Mouse (Mus musculus) neutrophil, adult 65 days (primary cell): ENCODE results near the gene Abca7. TPM values are rescaled to one million over a fixed set of nuclear protein-coding genes. Genes with fewer than 3 reads are reported as not detected.

Experiments
- total RNA-seq: library from RNA; stranded (reverse); gene quantifications from 2 replicates; pipeline ENCODE4 v1.2.4, GENCODE M21; 2023

Abca7 gene
- 105 and 153 TPM in 2 replicates for total RNA-seq

GRCm38 (mm10) chr10:79996272-79997033, at the start of gene Abca7:
Abca7 (plus strand) TSS chr10:79996494.

GRCm38 (mm10) chr10:79959847-79960601, 36.3 kb upstream of the Abca7 start, which contains the start of gene Wdr18:
Wdr18 (plus strand) TSS chr10:79960152.

GRCm38 (mm10) chr10:79970415-79971182, 25.7 kb upstream of the Abca7 start, which contains the start of gene Grin3b:
Grin3b (plus strand) TSS chr10:79970715.

GRCm38 (mm10) chr10:79984195-79984816, 12.0 kb upstream of the Abca7 start, which contains the start of gene Tmem259:
Tmem259 (minus strand) TSS chr10:79984330.

GRCm38 (mm10) chr10:79988506-79989271, 7.6 kb upstream of the Abca7 start, which contains the start of gene Cnn2:
Cnn2 (plus strand) TSS chr10:79988584.

GRCm38 (mm10) chr10:80016511-80016910, 20.2 kb downstream of the Abca7 start, which contains the start of gene Arhgap45:
Arhgap45 (plus strand) TSS chr10:80016653.

GRCm38 (mm10) chr10:80039559-80039979, 43.3 kb downstream of the Abca7 start, which contains the start of gene Polr2e:
Polr2e (minus strand) TSS chr10:80039795.

GRCm38 (mm10) chr10:80047041-80047565, 50.8 kb downstream of the Abca7 start, which contains the start of gene Gpx4:
Gpx4 (plus strand) TSS chr10:80047166.

Other genes starting within 250 kb of the Abca7 start
- gene Polrmt, start 249.9 kb upstream of the Abca7 start, total RNA-seq = 10.1 and 11.3 TPM in 2 replicates
- gene Fgf22, start 241.4 kb upstream of the Abca7 start, total RNA-seq = not detected in 2 replicates
- 18.7 and 24.0 TPM in 2 replicates for gene Rnf126, start 229.5 kb upstream of the Abca7 start, total RNA-seq
- gene Fstl3, start 219.2 kb upstream of the Abca7 start, total RNA-seq = 3.4 and 5.5 TPM in 2 replicates
- 15.8 and 16.6 TPM in 2 replicates for gene Prss57, start 205.5 kb upstream of the Abca7 start, total RNA-seq
- 104 and 146 TPM in 2 replicates for gene Palm, start 202.9 kb upstream of the Abca7 start, total RNA-seq
- gene Misp, start 175.5 kb upstream of the Abca7 start, total RNA-seq = 0.60 and 1.1 TPM in 2 replicates
- 224 and 230 TPM in 2 replicates for gene Ptbp1, start 142.1 kb upstream of the Abca7 start, total RNA-seq
- 374 and 461 TPM in 2 replicates for gene Prtn3, start 122.0 kb upstream of the Abca7 start, total RNA-seq
- 21.5 and 22.3 TPM in 2 replicates for gene Plppr3, start 121.9 kb upstream of the Abca7 start, total RNA-seq
- 409 and 433 TPM in 2 replicates for gene Elane, start 110.2 kb upstream of the Abca7 start, total RNA-seq
- gene Cfd, start 105.6 kb upstream of the Abca7 start, total RNA-seq = not detected in 2 replicates
- gene Med16, start 87.6 kb upstream of the Abca7 start, total RNA-seq = 38.8 and 45.7 TPM in 2 replicates
- gene Gm26602, start 85.6 kb upstream of the Abca7 start, total RNA-seq = not detected in 2 replicates
- 5.0 and 5.7 TPM in 2 replicates for gene Kiss1r, start 79.5 kb upstream of the Abca7 start, total RNA-seq
- 563 and 732 TPM in 2 replicates for gene R3hdm4, start 75.3 kb upstream of the Abca7 start, total RNA-seq
- 203 and 226 TPM in 2 replicates for gene Arid3a, start 69.5 kb upstream of the Abca7 start, total RNA-seq
- gene Wdr18, start 36.3 kb upstream of the Abca7 start, total RNA-seq = 13.5 and 19.5 TPM in 2 replicates
- 0.16 and 0.19 TPM in 2 replicates for gene Grin3b, start 25.8 kb upstream of the Abca7 start, total RNA-seq
- gene Tmem259, start 12.2 kb upstream of the Abca7 start, total RNA-seq = 65.1 and 75.1 TPM in 2 replicates
- 381 and 568 TPM in 2 replicates for gene Cnn2, start 7.9 kb upstream of the Abca7 start, total RNA-seq
- gene Arhgap45, start 20.2 kb downstream of the Abca7 start, total RNA-seq = 445 and 546 TPM in 2 replicates
- 31.6 and 36.0 TPM in 2 replicates for gene Polr2e, start 43.3 kb downstream of the Abca7 start, total RNA-seq
- 228 and 229 TPM in 2 replicates for gene Gpx4, start 50.7 kb downstream of the Abca7 start, total RNA-seq
- gene Sbno2, start 109.1 kb downstream of the Abca7 start, total RNA-seq = 164 and 210 TPM in 2 replicates
- gene Stk11, start 119.3 kb downstream of the Abca7 start, total RNA-seq = 193 and 249 TPM in 2 replicates
- 81.5 and 92.7 TPM in 2 replicates for gene Atp5d, start 142.1 kb downstream of the Abca7 start, total RNA-seq
- 0.61 and 1.3 TPM in 2 replicates for gene Cbarp, start 144.3 kb downstream of the Abca7 start, total RNA-seq
- 220 and 226 TPM in 2 replicates for gene Midn, start 151.8 kb downstream of the Abca7 start, total RNA-seq
- gene Cirbp, start 169.5 kb downstream of the Abca7 start, total RNA-seq = 41.2 and 65.3 TPM in 2 replicates
- 1.8 and 2.7 TPM in 2 replicates for gene 1600002K03Rik, start 176.4 kb downstream of the Abca7 start, total RNA-seq
- gene Efna2, start 183.0 kb downstream of the Abca7 start, total RNA-seq = not detected in 2 replicates
- 20.6 and 22.3 TPM in 2 replicates for gene Mum1, start 229.9 kb downstream of the Abca7 start, total RNA-seq